Comparison of ENCODE assay signal across 8 mouse cellular contexts in the genomic region with DNA sequence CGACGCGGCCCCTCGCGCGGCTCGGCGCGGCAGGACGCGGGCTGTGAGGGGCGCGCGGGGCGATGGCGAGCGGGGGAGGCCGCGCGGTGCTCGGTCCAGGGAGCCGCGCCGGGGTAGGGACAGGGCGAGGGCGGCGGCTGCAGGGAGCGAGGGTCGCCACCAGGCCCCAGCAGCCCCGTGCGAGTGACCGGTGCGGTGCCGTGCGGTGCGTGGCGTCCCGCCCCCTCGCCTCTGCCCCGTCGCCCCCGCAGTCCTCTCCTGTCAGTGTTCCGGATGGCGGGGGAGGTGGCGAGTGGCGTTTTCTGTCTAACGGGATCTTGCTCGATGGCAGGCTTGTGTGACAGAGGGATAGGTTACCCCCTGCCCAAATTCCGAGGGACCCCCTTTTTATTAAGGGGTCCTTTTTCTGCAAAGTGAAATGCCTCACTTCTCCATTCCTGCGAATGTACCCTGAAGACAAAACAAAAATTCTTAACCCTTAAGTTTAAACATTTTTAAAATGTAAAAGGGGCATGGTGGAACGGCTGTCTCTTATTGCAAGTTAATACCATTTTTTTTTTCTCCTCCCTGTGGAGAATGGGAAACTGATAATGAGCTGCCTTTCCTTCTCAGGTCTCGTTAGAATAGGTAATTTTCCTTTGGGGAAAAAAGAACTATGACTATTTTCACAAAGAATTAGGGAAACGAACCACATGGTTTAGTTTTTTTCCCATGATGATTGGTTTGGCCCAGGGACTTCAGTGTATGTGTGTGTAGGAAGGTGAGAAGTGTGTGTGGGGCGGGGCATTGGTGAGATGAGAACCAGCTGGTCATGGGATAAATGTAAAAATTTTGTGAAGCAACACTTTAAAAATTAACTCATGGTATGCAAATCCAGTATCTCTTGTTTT. TPM values are rescaled to one million over a fixed set of nuclear protein-coding genes. Genes with fewer than 3 reads are reported as not detected.
DNase-seq lines count a peak whose midpoint lies in the region; ATAC-seq and TF ChIP-seq lines count a peak whose summit lies in the region.

No protein-coding gene starts in this region.

- 1% methylated on average over 54 of the region's 54 CpGs for WGBS in embryonic facial prominence, embryonic 10.5 days
- WGBS in heart, embryonic 16.5 days = under 1% methylated on average over 53 of the region's 54 CpGs
- under 1% methylated on average over 34 of the region's 54 CpGs for WGBS in lung, embryonic 15.5 days

- H3K36me3 ChIP-seq in erythroblast, embryonic 14.5 days (ENCODE audit: control insufficient read depth) = no peaks in the 10 kb centered on the region
- H3K36me3 ChIP-seq in embryonic facial prominence, embryonic 10.5 days (replicated peaks) = no peaks in the 10 kb centered on the region
- no peaks in the 10 kb centered on the region for H3K36me3 ChIP-seq in heart, embryonic 16.5 days (ENCODE audit: control insufficient read depth, insufficient read depth)
- no peaks in the 10 kb centered on the region for H3K36me3 ChIP-seq in lung, embryonic 15.5 days

- ATAC-seq in erythroblast, adult 5-6 weeks (replicated peaks; ENCODE audit: low FRiP score, poor library complexity, severe bottlenecking) = no peak
- ATAC-seq in heart, embryonic 16.5 days (replicated peaks; ENCODE audit: extremely low read depth, insufficient read depth, low FRiP score) = peak; percentile 66
- peak; percentile 78 for ATAC-seq in lung, embryonic 15.5 days (ENCODE audit: borderline replicate concordance, extremely low read depth, low FRiP score, low TSS enrichment)

- H3K9me3 ChIP-seq in erythroblast, embryonic 14.5 days (ENCODE audit: control insufficient read depth, low read length) = no peaks in the 10 kb centered on the region
- H3K9me3 ChIP-seq in embryonic facial prominence, embryonic 10.5 days = no peaks in the 10 kb centered on the region
- H3K9me3 ChIP-seq in heart, embryonic 16.5 days (replicated peaks; ENCODE audit: control insufficient read depth, low read length) = no peaks in the 10 kb centered on the region
- no peaks in the 10 kb centered on the region for H3K9me3 ChIP-seq in lung, embryonic 15.5 days

- H3K4me2 ChIP-seq in heart, embryonic 16.5 days (ENCODE audit: low read depth, low read length) = peak overlapping the region; percentile 68
- H3K4me2 ChIP-seq in lung, embryonic 15.5 days = peak overlapping the region; percentile 70

- peak overlapping the region; percentile 91 for H3K9ac ChIP-seq in heart, embryonic 16.5 days (ENCODE audit: low read length)
- peak overlapping the region; percentile 87 for H3K9ac ChIP-seq in lung, embryonic 15.5 days

- H3K4me1 ChIP-seq in erythroblast, embryonic 14.5 days (ENCODE audit: control insufficient read depth) = peaks cover 22% of the 10 kb centered on the region
- H3K4me1 ChIP-seq in embryonic facial prominence, embryonic 10.5 days = peaks cover 27% of the 10 kb centered on the region
- peaks cover 15% of the 10 kb centered on the region for H3K4me1 ChIP-seq in heart, embryonic 16.5 days (ENCODE audit: control insufficient read depth, insufficient read depth, low read length)
- H3K4me1 ChIP-seq in lung, embryonic 15.5 days = peaks cover 16% of the 10 kb centered on the region; the same call in 1 of the 2 replicates

- peak overlapping the region; percentile 98 for H3K27ac ChIP-seq in embryonic facial prominence, embryonic 10.5 days (replicated peaks)
- H3K27ac ChIP-seq in heart, embryonic 16.5 days (ENCODE audit: low read length) = peak overlapping the region; percentile 92
- peak overlapping the region; percentile 98 for H3K27ac ChIP-seq in layer of hippocampus, adult 2 months
- peak overlapping the region; percentile 92 for H3K27ac ChIP-seq in lung, embryonic 15.5 days

- peaks cover 11% of the 10 kb centered on the region for H3K27me3 ChIP-seq in erythroblast, embryonic 14.5 days (ENCODE audit: control insufficient read depth)
- H3K27me3 ChIP-seq in embryonic facial prominence, embryonic 10.5 days (replicated peaks; ENCODE audit: low read depth, poor library complexity, severe bottlenecking) = no peaks in the 10 kb centered on the region
- no peaks in the 10 kb centered on the region for H3K27me3 ChIP-seq in heart, embryonic 16.5 days (ENCODE audit: control insufficient read depth, insufficient read depth, low read length)
- no peaks in the 10 kb centered on the region for H3K27me3 ChIP-seq in lung, embryonic 15.5 days

- no peak for TF ChIP-seq CTCF in layer of hippocampus, adult 2 months (conservative IDR thresholded peaks at IDR 0.05)

- H3K4me3 ChIP-seq in erythroblast, embryonic 14.5 days (replicated peaks) = peak overlapping the region; percentile 92
- peak overlapping the region; percentile 96 for H3K4me3 ChIP-seq in embryonic facial prominence, embryonic 10.5 days
- peak overlapping the region; percentile 93 for H3K4me3 ChIP-seq in heart, embryonic 16.5 days (ENCODE audit: low read length)
- peak overlapping the region; percentile 78 for H3K4me3 ChIP-seq in layer of hippocampus, adult 2 months
- H3K4me3 ChIP-seq in lung, embryonic 15.5 days = peak overlapping the region; percentile 97

- DNase-seq in adrenal gland, postnatal 10 days = peak; percentile 57
- DNase-seq in embryonic facial prominence, embryonic 10.5 days (ENCODE audit: low spot score) = peak; percentile 20
- peak; percentile 49 to 56 for DNase-seq in layer of hippocampus, adult 2 months (ENCODE audit: low spot score in 2 of 2)
- DNase-seq in right cerebral cortex, adult 2 months (ENCODE audit: low spot score in 2 of 2) = peak; percentile 62 to 68

RNA-seq across cellular contexts. Expression of a gene that starts 0.8 kb away (rescaled TPM):
- polyA plus RNA-seq in erythroblast, embryonic 14.5 days (2012) = 0.01 and 0.27 TPM in 2 replicates
- 3.3 and 3.5 TPM in 2 replicates for total RNA-seq in erythroblast, adult 5-6 weeks (2015; ENCODE audit: low replicate concordance)
- total RNA-seq in erythroblast, adult 5-6 weeks (2017; ENCODE audit: low replicate concordance) = 1.3 and 3.3 TPM in 2 replicates
- total RNA-seq in adrenal gland, postnatal 10 days (2021) = 10 to 100 TPM; 30.0 to 32.0 TPM
- polyA plus RNA-seq in embryonic facial prominence, embryonic 10.5 days (2016; fragmentation: Nextera tagmentation; extraction: Ambion mirVana) = 48.6 and 53.6 TPM in 2 replicates
- 23.0 and 23.7 TPM in 2 replicates for polyA plus RNA-seq in heart, embryonic 16.5 days (2015; fragmentation: Nextera tagmentation; extraction: Ambion mirVana)
- total RNA-seq in layer of hippocampus, adult 2 months (2021) = 100 to 1,000 TPM; 367 to 372 TPM
- polyA plus RNA-seq in lung, embryonic 15.5 days (2015; fragmentation: Nextera tagmentation; extraction: Ambion mirVana) = 22.5 and 23.7 TPM in 2 replicates

Comparison
In these comparisons a context has a peak if more than half of its experiments do, and no peak if none do; other contexts are left out.
1. RNA of a gene that starts 0.8 kb away (polyA plus RNA-seq): 48.6 to 53.6 TPM in embryonic facial prominence, embryonic 10.5 days, 22.5 to 23.7 TPM in lung, embryonic 15.5 days and 23.0 to 23.7 TPM in heart, embryonic 16.5 days; 0.01 to 0.27 TPM in erythroblast, embryonic 14.5 days; every median in the first group is over 10 times any median in the second.
2. Peak in every context shown above with its lines, with median percentiles within 50 percentile points of each other: H3K4me3 ChIP-seq, DNase-seq and H3K27ac ChIP-seq.